Mouse (Mus musculus) hindbrain, embryonic 11.5 days (tissue): ENCODE measurements around the gene Aco1. TPM values are rescaled to one million over a fixed set of nuclear protein-coding genes. Genes with fewer than 3 reads are reported as not detected.
"Not testable (repeated sequence)": the region's sequence is repeated elsewhere in the genome, so short reads cannot be mapped to it uniquely, and the experiment has no call there.

Source experiments
- ATAC-seq: fragments of 200-750 bp; cut with Nextera tagmentation; 2 replicates; pipeline ENCODE4 v1.8.0; 2017; ENCODE audit warnings: mild to moderate bottlenecking, moderate TSS enrichment, moderate library complexity; ENCODE audit not compliant: low FRiP score
- DNase-seq: peaks from one replicate; pipeline ENCODE4 v3.0.0-alpha.2; 2015; ENCODE audit warnings: low spot score
- H3K27ac ChIP-seq: fragments of 300-500 bp; sonication (generic); 2 replicates; pipeline ENCODE4 v1.5.1; 2014; ENCODE audit warnings: mild to moderate bottlenecking, low read depth, low read length
- H3K27me3 ChIP-seq: fragments of 300-500 bp; sonication (generic); 2 replicates; pipeline ENCODE4 v1.6.1; 2014; ENCODE audit warnings: mild to moderate bottlenecking, low read length, moderate library complexity, mixed read lengths; ENCODE audit not compliant: control insufficient read depth, insufficient read depth
- H3K36me3 ChIP-seq: fragments of 300-500 bp; sonication (generic); 2 replicates; pipeline ENCODE4 v1.6.1; 2014; ENCODE audit warnings: mild to moderate bottlenecking, low read length, moderate library complexity, mixed read lengths; ENCODE audit not compliant: control insufficient read depth, insufficient read depth
- H3K4me1 ChIP-seq: fragments of 300-500 bp; sonication (generic); replicated peaks from 2 replicates; pipeline ENCODE4 v1.6.1; 2014; ENCODE audit warnings: low read length, mixed read lengths; ENCODE audit not compliant: control insufficient read depth, insufficient read depth
- H3K4me2 ChIP-seq: fragments of 300-500 bp; sonication (generic); replicated peaks from 2 replicates; pipeline ENCODE4 v1.6.1; 2014; ENCODE audit warnings: mild to moderate bottlenecking, low read depth, low read length
- H3K4me3 ChIP-seq: fragments of 300-500 bp; sonication (generic); 2 replicates; pipeline ENCODE4 v1.5.1; 2014; ENCODE audit warnings: low read depth, low read length
- H3K9ac ChIP-seq: fragments of 300-500 bp; sonication (generic); 2 replicates; pipeline ENCODE4 v1.6.1; 2014; ENCODE audit warnings: low read depth, low read length
- H3K9me3 ChIP-seq: fragments of 300-500 bp; sonication (generic); 2 replicates; pipeline ENCODE4 v1.6.1; 2016; ENCODE audit warnings: low read length; ENCODE audit not compliant: control insufficient read depth
- WGBS: fragments of 180-500 bp; shearing (Covaris S2); extraction: QIAGEN DNeasy Blood & Tissue Kit; methylation state at CpG from one replicate; pipeline ENCODE4 v1.1.7; 2014; 5-methylcytosine and 5-hydroxymethylcytosine counted together
- polyA plus RNA-seq: library from polyadenylated mRNA; unstranded; fragments of >200 nt; fragmentation: Nextera tagmentation; extraction: Ambion mirVana; gene quantifications from 2 replicates; pipeline ENCODE4 v1.2.1, GENCODE M21; 2014

Aco1 gene
- polyA plus RNA-seq, result 55.0 and 58.4 TPM in 2 replicates

- Histone ChIP-seq H3K36me3 (no peaks in the 10 kb centered on the region), H3K4me1 (no peaks in the 10 kb centered on the region), H3K4me2 (peak within 1 kb of the TSS; percentile 63), H3K27me3 (no peaks in the 10 kb centered on the region), H3K27ac (peak within 1 kb of the TSS; percentile 84), H3K9ac (peak within 1 kb of the TSS; percentile 79), H3K9me3 (no peaks in the 10 kb centered on the region), H3K4me3 (peak within 1 kb of the TSS; percentile 78)
- peak; percentile 94 for DNase-seq
- WGBS, result under 1% methylated on average over 44 of the region's 46 CpGs
- peak; percentile 98 for ATAC-seq
These were observed at the start of gene Aco1 for GRCm38 (mm10) chr4:40142743-40143532. Gene Aco1 (plus strand): TSS chr4:40143081.

- 88% methylated on average over 2 of the region's 2 CpGs for WGBS
- DNase-seq (no peak), ATAC-seq (no peak)
- Histone ChIP-seq H3K27ac (no peak overlapping the region), H3K9ac (no peak overlapping the region), H3K4me2 (no peak overlapping the region), H3K4me3 (no peak overlapping the region), H3K9me3 (no peaks in the 10 kb centered on the region), H3K27me3 (no peaks in the 10 kb centered on the region), H3K4me1 (no peaks in the 10 kb centered on the region), H3K36me3 (no peaks in the 10 kb centered on the region)
These were observed 47.9 kb upstream of the Aco1 start for GRCm38 (mm10) chr4:40094974-40095373.

GRCm38 (mm10) chr4:40102996-40103395 lies 39.9 kb upstream of the Aco1 start:
- ATAC-seq (no peak), DNase-seq (no peak)
- Histone ChIP-seq H3K4me2 (no peak overlapping the region), H3K27me3 (no peaks in the 10 kb centered on the region), H3K9ac (no peak overlapping the region), H3K9me3 (no peaks in the 10 kb centered on the region), H3K4me1 (no peaks in the 10 kb centered on the region), H3K36me3 (no peaks in the 10 kb centered on the region), H3K27ac (no peak overlapping the region), H3K4me3 (no peak overlapping the region)
- WGBS, result 93% methylated on average over 1 of the region's 1 CpGs

- no peak overlapping the region for H3K4me2 ChIP-seq
- ATAC-seq, result no peak
- no peak overlapping the region for H3K27ac ChIP-seq
- H3K4me3 ChIP-seq, result no peak overlapping the region
- 42% methylated on average over 8 of the region's 8 CpGs for WGBS
- no peaks in the 10 kb centered on the region for H3K27me3 ChIP-seq
- no peak for DNase-seq
- no peaks in the 10 kb centered on the region for H3K9me3 ChIP-seq
- no peak overlapping the region for H3K9ac ChIP-seq
- no peaks in the 10 kb centered on the region for H3K36me3 ChIP-seq
- no peaks in the 10 kb centered on the region for H3K4me1 ChIP-seq
These were observed 36.8 kb upstream of the Aco1 start for GRCm38 (mm10) chr4:40106004-40106536.

- no peaks in the 10 kb centered on the region for H3K36me3 ChIP-seq
- ATAC-seq (no peak), DNase-seq (no peak)
- no peak overlapping the region for H3K4me2 ChIP-seq
- WGBS, result 86% methylated on average over 4 of the region's 4 CpGs
- H3K9ac ChIP-seq, result no peak overlapping the region
- H3K27ac ChIP-seq, result no peak overlapping the region
- no peaks in the 10 kb centered on the region for H3K27me3 ChIP-seq
- H3K4me1 ChIP-seq, result no peaks in the 10 kb centered on the region
- H3K9me3 ChIP-seq, result no peaks in the 10 kb centered on the region
- no peak overlapping the region for H3K4me3 ChIP-seq
These were observed 34.9 kb upstream of the Aco1 start for GRCm38 (mm10) chr4:40108030-40108429.

GRCm38 (mm10) chr4:40113173-40113572 lies 29.7 kb upstream of the Aco1 start:
- no peaks in the 10 kb centered on the region for H3K9me3 ChIP-seq
- no peak for ATAC-seq
- no peak for DNase-seq
- H3K4me1 ChIP-seq, result no peaks in the 10 kb centered on the region
- no peak overlapping the region for H3K4me3 ChIP-seq
- H3K27me3 ChIP-seq, result no peaks in the 10 kb centered on the region
- H3K4me2 ChIP-seq, result no peak overlapping the region
- no peak overlapping the region for H3K27ac ChIP-seq
- H3K9ac ChIP-seq, result no peak overlapping the region
- 90% methylated on average over 1 of the region's 1 CpGs for WGBS
- H3K36me3 ChIP-seq, result no peaks in the 10 kb centered on the region

- no peak for DNase-seq
- no peaks in the 10 kb centered on the region for H3K27me3 ChIP-seq
- H3K27ac ChIP-seq, result no peak overlapping the region
- H3K4me3 ChIP-seq, result no peak overlapping the region
- H3K36me3 ChIP-seq, result no peaks in the 10 kb centered on the region
- ATAC-seq, result no peak
- no peaks in the 10 kb centered on the region for H3K4me1 ChIP-seq
- H3K9me3 ChIP-seq, result no peaks in the 10 kb centered on the region
- WGBS, result 76% methylated on average over 3 of the region's 3 CpGs
- no peak overlapping the region for H3K4me2 ChIP-seq
- H3K9ac ChIP-seq, result no peak overlapping the region
These were observed 21.7 kb upstream of the Aco1 start for GRCm38 (mm10) chr4:40121221-40121620.

GRCm38 (mm10) chr4:40122291-40122690 lies 20.6 kb upstream of the Aco1 start:
- H3K27me3 ChIP-seq, DNase-seq: not testable (repeated sequence)
- WGBS, result 92% methylated on average over 1 of the region's 1 CpGs

More at GRCm38 (mm10) chr4:40122291-40122690, 20.6 kb upstream of the Aco1 start:
- H3K9ac ChIP-seq, H3K4me2 ChIP-seq, H3K4me1 ChIP-seq, H3K36me3 ChIP-seq, H3K4me3 ChIP-seq, H3K9me3 ChIP-seq, H3K27ac ChIP-seq, ATAC-seq: not testable (repeated sequence)
